8 mouse cellular contexts compared by ENCODE assay signal in the genomic region with DNA sequence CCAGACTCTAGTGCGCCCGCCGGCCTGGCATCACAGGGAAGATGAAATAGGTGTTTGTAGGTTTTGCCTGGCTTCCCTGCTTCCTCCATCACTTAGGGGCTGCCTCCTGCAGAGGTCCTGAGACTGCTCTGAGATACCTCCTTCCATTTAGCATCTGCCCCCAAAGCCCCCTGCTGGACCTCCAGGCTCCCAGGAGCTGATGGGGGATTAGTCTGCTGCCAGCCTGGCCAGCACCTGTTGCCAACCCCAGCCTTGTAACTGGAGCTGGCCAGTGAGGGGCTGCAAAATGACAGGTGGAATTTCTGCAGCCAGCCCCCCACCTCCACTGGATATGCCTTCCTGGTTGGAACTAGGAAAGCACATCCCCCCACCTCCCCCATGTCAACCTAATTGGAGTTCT. TPM values are rescaled to one million over a fixed set of nuclear protein-coding genes. Genes with fewer than 3 reads are reported as not detected.
DNase-seq lines count a peak whose midpoint lies in the region; ATAC-seq and TF ChIP-seq lines count a peak whose summit lies in the region.

No protein-coding gene starts in this region.

- peak overlapping the region; percentile 97 for H3K27ac ChIP-seq in heart, embryonic 10.5 days
- H3K27ac ChIP-seq in forebrain, embryonic 15.5 days (replicated peaks), result peak overlapping the region; percentile 58
- H3K27ac ChIP-seq in limb, embryonic 15.5 days, result peak overlapping the region; percentile 93
- peak overlapping the region; percentile 96 for H3K27ac ChIP-seq in stomach, embryonic 14.5 days (ENCODE audit: low read length)

- 33% methylated on average over 3 of the region's 3 CpGs for WGBS in heart, embryonic 10.5 days
- 36% methylated on average over 3 of the region's 3 CpGs for WGBS in forebrain, embryonic 15.5 days
- WGBS in limb, embryonic 15.5 days, result 14% methylated on average over 3 of the region's 3 CpGs
- WGBS in stomach, embryonic 14.5 days, result 37% methylated on average over 3 of the region's 3 CpGs

- peak overlapping the region; percentile 75 for H3K4me3 ChIP-seq in heart, embryonic 10.5 days
- H3K4me3 ChIP-seq in G1E (ENCODE audit: low read depth, low read length), result peak overlapping the region; percentile 81
- H3K4me3 ChIP-seq in forebrain, embryonic 15.5 days, result peak overlapping the region; percentile 8; the same call in 1 of the 2 replicates
- peak overlapping the region; percentile 77 for H3K4me3 ChIP-seq in limb, embryonic 15.5 days
- H3K4me3 ChIP-seq in stomach, embryonic 14.5 days (ENCODE audit: low read depth, low read length), result peak overlapping the region; percentile 87

- no peak overlapping the region for H3K9ac ChIP-seq in forebrain, embryonic 15.5 days (replicated peaks)
- H3K9ac ChIP-seq in limb, embryonic 15.5 days, result no peak overlapping the region
- H3K9ac ChIP-seq in stomach, embryonic 14.5 days (replicated peaks; ENCODE audit: low read depth, low read length), result no peak overlapping the region; the same call in 1 of the 2 replicates

- TF ChIP-seq CTCF in G1E (IDR thresholded peaks at IDR 0.05; ENCODE audit: low read depth, low read length), result no peak

- DNase-seq in heart, embryonic 10.5 days (ENCODE audit: low spot score), result no peak
- DNase-seq in heart, adult 8-10 months (ENCODE audit: low spot score), result no peak
- DNase-seq in G1E (ENCODE audit: low spot score), result no peak
- DNase-seq in adrenal gland, adult 18-20 months (ENCODE audit: low spot score in 2 of 2), result no peak

- no peaks in the 10 kb centered on the region for H3K27me3 ChIP-seq in heart, embryonic 10.5 days (ENCODE audit: insufficient read depth, poor library complexity, severe bottlenecking)
- peaks cover 9% of the 10 kb centered on the region for H3K27me3 ChIP-seq in G1E (ENCODE audit: insufficient read depth, low read length)
- H3K27me3 ChIP-seq in forebrain, embryonic 15.5 days, result peaks cover 14% of the 10 kb centered on the region
- H3K27me3 ChIP-seq in limb, embryonic 15.5 days, result no peaks in the 10 kb centered on the region
- no peaks in the 10 kb centered on the region for H3K27me3 ChIP-seq in stomach, embryonic 14.5 days (ENCODE audit: control insufficient read depth, insufficient read depth, low read length)

- 0 out of 2 replicates have a peak, but pooled peaks cover 4% of the 10 kb centered on the region for H3K36me3 ChIP-seq in heart, embryonic 10.5 days
- peaks cover 42% of the 10 kb centered on the region for H3K36me3 ChIP-seq in G1E (replicated peaks)
- H3K36me3 ChIP-seq in forebrain, embryonic 15.5 days, result no peaks in the 10 kb centered on the region
- H3K36me3 ChIP-seq in limb, embryonic 15.5 days, result no peaks in the 10 kb centered on the region
- no peaks in the 10 kb centered on the region for H3K36me3 ChIP-seq in stomach, embryonic 14.5 days (ENCODE audit: control insufficient read depth, insufficient read depth, low read length)

- peaks cover 99% of the 10 kb centered on the region for H3K4me1 ChIP-seq in heart, embryonic 10.5 days
- H3K4me1 ChIP-seq in G1E (ENCODE audit: insufficient read depth, low read depth, low read length), result peaks cover 98% of the 10 kb centered on the region
- peaks cover 95% of the 10 kb centered on the region for H3K4me1 ChIP-seq in forebrain, embryonic 15.5 days
- peaks cover 88% of the 10 kb centered on the region for H3K4me1 ChIP-seq in limb, embryonic 15.5 days
- H3K4me1 ChIP-seq in stomach, embryonic 14.5 days (ENCODE audit: control insufficient read depth, insufficient read depth, low read length), result peaks cover 88% of the 10 kb centered on the region

- no peak for ATAC-seq in G1E (ENCODE audit: extremely low read depth, insufficient number of reproducible peaks, low FRiP score, poor library complexity, severe bottlenecking)
- no peak for ATAC-seq in forebrain, embryonic 15.5 days (replicated peaks)
- ATAC-seq in limb, embryonic 15.5 days (ENCODE audit: insufficient number of reproducible peaks, low FRiP score, low TSS enrichment, low read depth), result no peak
- no peak for ATAC-seq in stomach, embryonic 14.5 days (ENCODE audit: insufficient number of reproducible peaks, insufficient read depth, low FRiP score, low read depth)
- ATAC-seq in monocyte, adult 5-6 weeks (replicated peaks; ENCODE audit: insufficient number of reproducible peaks, low FRiP score, low TSS enrichment, poor library complexity, severe bottlenecking), result no peak

- peak overlapping the region; percentile 70 for H3K4me2 ChIP-seq in forebrain, embryonic 15.5 days (replicated peaks)
- H3K4me2 ChIP-seq in limb, embryonic 15.5 days, result peak overlapping the region; percentile 80
- H3K4me2 ChIP-seq in stomach, embryonic 14.5 days (replicated peaks; ENCODE audit: low read depth, low read length), result peak overlapping the region; percentile 96

- H3K9me3 ChIP-seq in heart, embryonic 10.5 days, result no peaks in the 10 kb centered on the region
- no peaks in the 10 kb centered on the region for H3K9me3 ChIP-seq in G1E (replicated peaks)
- no peaks in the 10 kb centered on the region for H3K9me3 ChIP-seq in forebrain, embryonic 15.5 days
- H3K9me3 ChIP-seq in limb, embryonic 15.5 days, result no peaks in the 10 kb centered on the region
- H3K9me3 ChIP-seq in stomach, embryonic 14.5 days (ENCODE audit: control insufficient read depth, low read depth, low read length), result no peaks in the 10 kb centered on the region

RNA-seq across cellular contexts. Expression of gene Rara, which starts 13.2 kb away (rescaled TPM):
- polyA plus RNA-seq in heart, embryonic 10.5 days (2016; fragmentation: Nextera tagmentation; extraction: Ambion mirVana), result 30.4 and 36.9 TPM in 2 replicates
- total RNA-seq in heart, adult 8-10 months (2022), result 10 to 100 TPM; 10.8 to 13.5 (median 11.9) TPM
- total RNA-seq in G1E (2014; fragmentation: Nextera tagmentation), result 109 and 110 TPM in 2 replicates
- 16.9 and 17.1 TPM in 2 replicates for total RNA-seq in G1E (2017)
- polyA plus RNA-seq in G1E (2012), result 84.4 and 103 TPM in 2 replicates
- 9.2 and 9.9 TPM in 2 replicates for polyA plus RNA-seq in forebrain, embryonic 15.5 days (2015; fragmentation: Nextera tagmentation; extraction: Ambion mirVana)
- 43.9 and 51.7 TPM in 2 replicates for polyA plus RNA-seq in limb, embryonic 15.5 days (2015; fragmentation: Nextera tagmentation; extraction: Ambion mirVana)
- polyA plus RNA-seq in stomach, embryonic 14.5 days (2014; fragmentation: Nextera tagmentation; extraction: Ambion mirVana), result 54.0 and 56.8 TPM in 2 replicates
- total RNA-seq in monocyte, adult 5-6 weeks (2017), result 61.0 to 76.9 TPM (median 62.9 TPM) in 3 replicates
- total RNA-seq in adrenal gland, adult 18-20 months (2021), result 10 to 100 TPM; 16.2 to 16.7 TPM

RNA-seq across cellular contexts. Expression of gene Cdc6, which starts 33.2 kb away (rescaled TPM):
- 39.3 and 47.7 TPM in 2 replicates for polyA plus RNA-seq in heart, embryonic 10.5 days (2016; fragmentation: Nextera tagmentation; extraction: Ambion mirVana)
- under 1 TPM; 0.16 to 0.49 (median 0.25) TPM for total RNA-seq in heart, adult 8-10 months (2022)
- total RNA-seq in G1E (2014; fragmentation: Nextera tagmentation) (60.7 and 84.9 TPM in 2 replicates), G1E (2017) (52.7 and 63.4 TPM in 2 replicates)
- 3.4 and 4.1 TPM in 2 replicates for polyA plus RNA-seq in G1E (2012)
- polyA plus RNA-seq in forebrain, embryonic 15.5 days (2015; fragmentation: Nextera tagmentation; extraction: Ambion mirVana), result 11.2 and 12.1 TPM in 2 replicates
- polyA plus RNA-seq in limb, embryonic 15.5 days (2015; fragmentation: Nextera tagmentation; extraction: Ambion mirVana), result 23.2 and 24.1 TPM in 2 replicates
- polyA plus RNA-seq in stomach, embryonic 14.5 days (2014; fragmentation: Nextera tagmentation; extraction: Ambion mirVana), result 31.4 and 32.6 TPM in 2 replicates
- total RNA-seq in monocyte, adult 5-6 weeks (2017), result 0.67 to 1.7 TPM (median 0.75 TPM) in 3 replicates
- under 1 TPM; 0.32 to 0.43 TPM for total RNA-seq in adrenal gland, adult 18-20 months (2021)

RNA-seq across cellular contexts. Expression of gene Gjd3, which starts 42.0 kb away (rescaled TPM):
- polyA plus RNA-seq in heart, embryonic 10.5 days (2016; fragmentation: Nextera tagmentation; extraction: Ambion mirVana), result 1.0 and 1.1 TPM in 2 replicates
- under 1 TPM in 1 of 4 experiments, not detected in 3; 0.44 TPM for total RNA-seq in heart, adult 8-10 months (2022)
- total RNA-seq in G1E (2014; fragmentation: Nextera tagmentation), result not detected in 2 replicates
- not detected in 2 replicates for total RNA-seq in G1E (2017)
- polyA plus RNA-seq in G1E (2012), result not detected in 2 replicates
- polyA plus RNA-seq in forebrain, embryonic 15.5 days (2015; fragmentation: Nextera tagmentation; extraction: Ambion mirVana), result 0.62 and 0.84 TPM in 2 replicates
- 0.49 and 0.86 TPM in 2 replicates for polyA plus RNA-seq in limb, embryonic 15.5 days (2015; fragmentation: Nextera tagmentation; extraction: Ambion mirVana)
- polyA plus RNA-seq in stomach, embryonic 14.5 days (2014; fragmentation: Nextera tagmentation; extraction: Ambion mirVana), result not detected in 2 replicates
- total RNA-seq in monocyte, adult 5-6 weeks (2017), result not detected in 3 replicates
- not detected for total RNA-seq in adrenal gland, adult 18-20 months (2021)

Comparison
In these comparisons a context has a peak if more than half of its experiments do, and no peak if none do; other contexts are left out.
1. H3K4me3 ChIP-seq: peak in every context shown above with its lines; median percentile 87 in stomach, embryonic 14.5 days; 81 in G1E; 77 in limb, embryonic 15.5 days; 75 in heart, embryonic 10.5 days; 8 in forebrain, embryonic 15.5 days.